Mouse (Mus musculus) hindbrain, embryonic 16.5 days (tissue): Measurements from ENCODE around the gene Zfp536. TPM values are rescaled to one million over a fixed set of nuclear protein-coding genes. Genes with fewer than 3 reads are reported as not detected.
"Not testable (repeated sequence)": the region's sequence is repeated elsewhere in the genome, so short reads cannot be mapped to it uniquely, and the experiment has no call there.

Source experiments
- ATAC-seq: fragments of 200-750 bp; cut with Nextera tagmentation; 2 replicates; pipeline ENCODE4 v1.8.0; 2017; ENCODE audit warnings: moderate TSS enrichment, moderate library complexity
- H3K27ac ChIP-seq: fragments of 300-500 bp; sonication (generic); 2 replicates; pipeline ENCODE4 v1.5.1; 2014; ENCODE audit warnings: low read depth, mild to moderate bottlenecking, control low read depth, low read length, moderate library complexity
- H3K27me3 ChIP-seq: fragments of 300-500 bp; sonication (generic); replicated peaks from 2 replicates; pipeline ENCODE4 v1.6.1; 2014; ENCODE audit warnings: low read length; ENCODE audit not compliant: control insufficient read depth, insufficient read depth
- H3K36me3 ChIP-seq: fragments of 300-500 bp; sonication (generic); 2 replicates; pipeline ENCODE4 v1.6.1; 2014; ENCODE audit warnings: mild to moderate bottlenecking, low read length, moderate library complexity, mixed read lengths; ENCODE audit not compliant: control insufficient read depth, insufficient read depth
- H3K4me1 ChIP-seq: fragments of 300-500 bp; sonication (generic); 2 replicates; pipeline ENCODE4 v1.6.1; 2014; ENCODE audit warnings: low read depth, low read length; ENCODE audit not compliant: control insufficient read depth, insufficient read depth
- H3K4me2 ChIP-seq: fragments of 300-500 bp; sonication (generic); 2 replicates; pipeline ENCODE4 v1.6.1; 2014; ENCODE audit warnings: mild to moderate bottlenecking, low read length, control low read depth, moderate library complexity
- H3K4me3 ChIP-seq: fragments of 300-500 bp; sonication (generic); 2 replicates; pipeline ENCODE4 v1.5.1; 2014; ENCODE audit warnings: mild to moderate bottlenecking, low read length, control low read depth, moderate library complexity
- H3K9ac ChIP-seq: fragments of 300-500 bp; sonication (generic); 2 replicates; pipeline ENCODE4 v1.6.1; 2014; ENCODE audit warnings: low read depth, mild to moderate bottlenecking, control low read depth, low read length, moderate library complexity
- H3K9me3 ChIP-seq: fragments of 300-500 bp; sonication (generic); 2 replicates; pipeline ENCODE4 v1.6.1; 2014; ENCODE audit warnings: mild to moderate bottlenecking, low read length, moderate library complexity; ENCODE audit not compliant: control insufficient read depth
- WGBS: fragments of 180-500 bp; shearing (Covaris S2); extraction: QIAGEN DNeasy Blood & Tissue Kit; methylation state at CpG from one replicate; pipeline ENCODE4 v1.1.7; 2014; 5-methylcytosine and 5-hydroxymethylcytosine counted together
- polyA plus RNA-seq: library from polyadenylated mRNA; unstranded; fragments of >200 nt; fragmentation: Nextera tagmentation; extraction: Ambion mirVana; gene quantifications from 2 replicates; pipeline ENCODE4 v1.2.1, GENCODE M21; 2015

The Zfp536 gene
- polyA plus RNA-seq, 1 experiment from 2014 or later, result 28.5 TPM

- no peaks in the 10 kb centered on the region for H3K9me3 ChIP-seq
- WGBS, result 88% methylated on average over 5 of the region's 5 CpGs
- no peaks in the 10 kb centered on the region for H3K27me3 ChIP-seq
- no peak overlapping the region for H3K4me2 ChIP-seq
- no peak overlapping the region for H3K4me3 ChIP-seq
- H3K9ac ChIP-seq, result no peak overlapping the region
- ATAC-seq, result no peak
- H3K36me3 ChIP-seq, result no peaks in the 10 kb centered on the region
- peaks cover 5% of the 10 kb centered on the region for H3K4me1 ChIP-seq
- no peak overlapping the region for H3K27ac ChIP-seq
Measured at GRCm38 (mm10) chr7:37606472-37606871, 167.0 kb downstream of the Zfp536 start.

- not testable (repeated sequence) for H3K9ac ChIP-seq, H3K4me2 ChIP-seq, H3K27me3 ChIP-seq, H3K4me1 ChIP-seq, ATAC-seq, H3K36me3 ChIP-seq, H3K27ac ChIP-seq, H3K9me3 ChIP-seq, H3K4me3 ChIP-seq
Measured at GRCm38 (mm10) chr7:37603525-37603909, 169.9 kb downstream of the Zfp536 start.

- no peak overlapping the region for H3K4me3 ChIP-seq
- no peak overlapping the region for H3K9ac ChIP-seq
- no peaks in the 10 kb centered on the region for H3K27me3 ChIP-seq
- H3K9me3 ChIP-seq, result no peaks in the 10 kb centered on the region
- no peak overlapping the region for H3K4me2 ChIP-seq
- ATAC-seq, result no peak
- H3K4me1 ChIP-seq, result peaks cover 5% of the 10 kb centered on the region
- 14% methylated on average over 9 of the region's 9 CpGs for WGBS
- H3K27ac ChIP-seq, result no peak overlapping the region
- no peaks in the 10 kb centered on the region for H3K36me3 ChIP-seq
Measured at GRCm38 (mm10) chr7:37602871-37603524, 170.4 kb downstream of the Zfp536 start.

- H3K36me3 ChIP-seq, result no peaks in the 10 kb centered on the region
- H3K4me1 ChIP-seq, result peaks cover 5% of the 10 kb centered on the region
- 62% methylated on average over 4 of the region's 4 CpGs for WGBS
- no peak overlapping the region for H3K27ac ChIP-seq
- H3K9me3 ChIP-seq, result no peaks in the 10 kb centered on the region
- ATAC-seq, result no peak
- H3K4me2 ChIP-seq, result no peak overlapping the region
- no peaks in the 10 kb centered on the region for H3K27me3 ChIP-seq
- H3K4me3 ChIP-seq, result no peak overlapping the region
- no peak overlapping the region for H3K9ac ChIP-seq
Measured at GRCm38 (mm10) chr7:37600318-37600717, 173.1 kb downstream of the Zfp536 start.

GRCm38 (mm10) chr7:37594211-37595030 is 179.0 kb downstream of the Zfp536 start:
- H3K4me1 ChIP-seq, result no peaks in the 10 kb centered on the region; the same call in none of the 2 replicates
- H3K27me3 ChIP-seq, result no peaks in the 10 kb centered on the region
- no peak overlapping the region for H3K27ac ChIP-seq
- WGBS, result 55% methylated on average over 12 of the region's 12 CpGs
- H3K36me3 ChIP-seq, result no peaks in the 10 kb centered on the region
- ATAC-seq, result no peak
- no peak overlapping the region for H3K4me2 ChIP-seq
- H3K9ac ChIP-seq, result no peak overlapping the region
- no peak overlapping the region for H3K4me3 ChIP-seq
- H3K9me3 ChIP-seq, result peaks cover 2% of the 10 kb centered on the region; the same call in 1 of the 2 replicates

GRCm38 (mm10) chr7:37593566-37593965 is 179.9 kb downstream of the Zfp536 start:
- no peak for ATAC-seq
- H3K9ac ChIP-seq, result no peak overlapping the region
- H3K9me3 ChIP-seq, result peaks cover 2% of the 10 kb centered on the region; the same call in 1 of the 2 replicates
- H3K27me3 ChIP-seq, result no peaks in the 10 kb centered on the region
- no peaks in the 10 kb centered on the region; the same call in 1 of the 2 replicates for H3K4me1 ChIP-seq
- H3K4me2 ChIP-seq, result no peak overlapping the region
- 95% methylated on average over 6 of the region's 6 CpGs for WGBS
- H3K36me3 ChIP-seq, result no peaks in the 10 kb centered on the region
- H3K4me3 ChIP-seq, result no peak overlapping the region
- no peak overlapping the region for H3K27ac ChIP-seq

- no peaks in the 10 kb centered on the region for H3K9me3 ChIP-seq
- ATAC-seq, result peak; percentile 46
- WGBS, result 80% methylated on average over 13 of the region's 13 CpGs
- no peak overlapping the region for H3K27ac ChIP-seq
- no peak overlapping the region for H3K9ac ChIP-seq
- no peak overlapping the region for H3K4me2 ChIP-seq
- H3K27me3 ChIP-seq, result no peaks in the 10 kb centered on the region
- H3K36me3 ChIP-seq, result no peaks in the 10 kb centered on the region
- no peak overlapping the region for H3K4me3 ChIP-seq
- H3K4me1 ChIP-seq, result no peaks in the 10 kb centered on the region
Measured at GRCm38 (mm10) chr7:37586694-37587093, 186.7 kb downstream of the Zfp536 start.

- no peak for ATAC-seq
- H3K4me1 ChIP-seq, result no peaks in the 10 kb centered on the region
- WGBS, result 89% methylated on average over 3 of the region's 3 CpGs
Measured at GRCm38 (mm10) chr7:37581262-37581661, 192.2 kb downstream of the Zfp536 start.

GRCm38 (mm10) chr7:37580554-37580953 is 192.9 kb downstream of the Zfp536 start:
- no peaks in the 10 kb centered on the region for H3K36me3 ChIP-seq
- no peaks in the 10 kb centered on the region for H3K4me1 ChIP-seq
- no peak overlapping the region for H3K4me2 ChIP-seq
- H3K27me3 ChIP-seq, result no peaks in the 10 kb centered on the region
- ATAC-seq, result no peak
- H3K27ac ChIP-seq, result no peak overlapping the region
- WGBS, result 75% methylated on average over 5 of the region's 5 CpGs
- no peak overlapping the region for H3K4me3 ChIP-seq
- H3K9me3 ChIP-seq, result no peaks in the 10 kb centered on the region
- H3K9ac ChIP-seq, result no peak overlapping the region

More at GRCm38 (mm10) chr7:37581262-37581661, 192.2 kb downstream of the Zfp536 start:
- no peak overlapping the region for H3K4me2 ChIP-seq
- no peak overlapping the region for H3K27ac ChIP-seq
- no peaks in the 10 kb centered on the region for H3K27me3 ChIP-seq
- no peak overlapping the region for H3K4me3 ChIP-seq
- no peak overlapping the region for H3K9ac ChIP-seq
- H3K9me3 ChIP-seq, result no peaks in the 10 kb centered on the region
- H3K36me3 ChIP-seq, result no peaks in the 10 kb centered on the region
